Mouse (Mus musculus) spleen, postnatal 4 days (tissue): ENCODE data around the gene Abhd12.

ENCODE experiments used
- DNase-seq, 2 experiments: peaks; one replicate each; pipeline ENCODE4 v3.0.0; 2022; ENCODE audit warnings: low spot score in 2 of 2

Gene Abhd12

GRCm38 (mm10) chr2:150851251-150851650, 53.3 kb downstream of the Abhd12 start:
- no peak for DNase-seq

GRCm38 (mm10) chr2:150847436-150847995, 57.0 kb downstream of the Abhd12 start:
- DNase-seq, result no peak

- DNase-seq, result no peak
These were observed 59.7 kb downstream of the Abhd12 start for GRCm38 (mm10) chr2:150844798-150845197.

GRCm38 (mm10) chr2:150842049-150842461, 62.5 kb downstream of the Abhd12 start:
- DNase-seq, result no peak

- no peak for DNase-seq
These were observed 63.4 kb downstream of the Abhd12 start for GRCm38 (mm10) chr2:150841109-150841508.

GRCm38 (mm10) chr2:150839686-150840471, 64.7 kb downstream of the Abhd12 start:
- no peak for DNase-seq

GRCm38 (mm10) chr2:150837781-150838180, 66.8 kb downstream of the Abhd12 start:
- no peak for DNase-seq

GRCm38 (mm10) chr2:150836906-150837305, 67.6 kb downstream of the Abhd12 start:
- DNase-seq, result no peak

- DNase-seq, result no peak
These were observed 68.6 kb downstream of the Abhd12 start for GRCm38 (mm10) chr2:150835975-150836374.

- DNase-seq, result no peak
These were observed 69.9 kb downstream of the Abhd12 start for GRCm38 (mm10) chr2:150834616-150835015.

- DNase-seq, result no peak
These were observed 72.5 kb downstream of the Abhd12 start for GRCm38 (mm10) chr2:150832029-150832428.

GRCm38 (mm10) chr2:150830911-150831441, 73.6 kb downstream of the Abhd12 start:
- DNase-seq, result peak in 1 of 2 experiments; percentile 17

- DNase-seq, result no peak
These were observed 74.5 kb downstream of the Abhd12 start for GRCm38 (mm10) chr2:150830011-150830410.

- DNase-seq, result peak in 1 of 2 experiments; percentile 55
These were observed 75.9 kb downstream of the Abhd12 start for GRCm38 (mm10) chr2:150828654-150829053.

GRCm38 (mm10) chr2:150828164-150828563, 76.4 kb downstream of the Abhd12 start:
- DNase-seq, result peak in 1 of 2 experiments; percentile 52

GRCm38 (mm10) chr2:150826426-150826825, 78.1 kb downstream of the Abhd12 start:
- DNase-seq, result no peak

GRCm38 (mm10) chr2:150822987-150823386, 81.6 kb downstream of the Abhd12 start:
- no peak for DNase-seq

- DNase-seq, result no peak
These were observed 83.8 kb downstream of the Abhd12 start for GRCm38 (mm10) chr2:150820720-150821119.

- DNase-seq, result no peak
These were observed 85.8 kb downstream of the Abhd12 start for GRCm38 (mm10) chr2:150818742-150819141.

GRCm38 (mm10) chr2:150816676-150817402, 87.7 kb downstream of the Abhd12 start:
- no peak for DNase-seq

- DNase-seq, result no peak
These were observed 91.7 kb downstream of the Abhd12 start for GRCm38 (mm10) chr2:150812816-150813215.

GRCm38 (mm10) chr2:150810603-150811002, 93.9 kb downstream of the Abhd12 start:
- DNase-seq, result peak in 1 of 2 experiments; percentile 54
